Mouse (Mus musculus) heart, postnatal 14 days (tissue): ENCODE data around the gene Hoxa11. TPM values are rescaled to one million over a fixed set of nuclear protein-coding genes. Genes with fewer than 3 reads are reported as not detected.
A peak's percentile ranks its signal among the peaks of the same experiment; 100 is the strongest.

Source experiments
- DNase-seq, 2 experiments: peaks; one replicate each; pipeline ENCODE4 v3.0.0; 2021 to 2022
- intact Hi-C: fragments of 180-260 bp; cut with DNase I; formaldehyde crosslinking; loops from one replicate; pipeline ENCODE4 v1.15.1; 2025
- total RNA-seq, 2 experiments: library from RNA; stranded (reverse); gene quantifications; 2 replicates each; pipeline ENCODE4 v1.2.3; 2021

The Hoxa11 gene
- total RNA-seq, 2 experiments from 2014 or later: not detected

DNA sequence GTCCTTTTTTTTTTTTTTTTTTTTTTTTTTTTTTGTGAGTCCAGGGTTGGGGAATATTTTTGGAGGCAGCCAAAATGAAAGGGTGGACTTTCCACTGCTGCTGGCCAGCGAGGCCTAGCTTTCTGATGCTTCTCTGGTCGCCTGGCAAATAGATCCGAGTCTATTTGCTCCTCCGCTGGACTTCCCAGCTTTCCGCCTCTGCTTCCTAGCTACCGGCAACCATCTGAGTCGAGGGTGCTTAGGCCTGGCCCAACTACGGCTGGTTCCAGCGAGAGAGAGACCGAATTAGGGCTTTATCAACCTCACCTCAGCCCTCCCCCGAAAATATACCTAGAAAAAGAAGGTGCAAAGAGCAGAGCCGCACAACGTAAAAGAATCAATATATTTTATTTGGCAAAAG, 22.9 kb downstream of the Hoxa11 start:
- no peak for DNase-seq
- intact Hi-C loops: loop anchor here (5.0 to 10.0 kb wide), 2 partner anchors 350 to 838 kb away; no protein-coding TSS in a partner anchor

DNA sequence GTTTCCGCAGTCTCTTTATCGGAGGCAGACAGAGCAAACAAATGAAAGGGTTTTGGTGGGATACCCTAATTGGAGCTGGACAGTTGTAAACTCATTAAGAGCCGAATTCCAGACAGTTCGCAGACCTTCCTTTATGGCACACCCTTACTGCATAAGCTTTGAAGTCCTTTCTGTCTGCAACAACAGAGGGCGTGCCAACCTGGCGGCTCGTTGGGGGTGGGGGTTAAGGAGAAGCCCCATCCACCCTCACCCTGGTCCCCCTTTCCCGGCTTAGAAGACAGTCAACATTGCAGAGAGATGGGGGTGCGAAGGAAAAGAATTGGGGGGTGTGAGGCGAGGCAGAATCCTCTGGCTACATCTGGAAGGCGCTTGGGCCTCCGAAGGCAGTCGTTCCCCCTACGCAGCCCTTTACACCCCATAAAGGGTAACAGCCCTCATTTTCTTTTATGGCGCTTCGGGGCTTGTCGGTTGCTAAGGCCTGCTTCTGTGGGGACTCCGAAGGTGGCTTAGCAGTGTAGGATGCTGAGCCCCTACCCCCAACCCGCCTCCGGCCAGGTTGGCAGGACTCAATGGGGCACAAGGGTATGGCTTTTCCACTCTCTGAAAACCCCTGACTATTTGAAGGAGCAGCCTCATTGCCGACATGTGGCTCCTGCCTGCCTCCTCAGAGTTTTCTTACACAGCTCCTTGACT, 23.5 kb downstream of the Hoxa11 start:
- DNase-seq: no peak
- intact Hi-C loops: loop anchor here (2.0 to 10.0 kb wide), 3 partner anchors 350 to 837 kb away; no protein-coding TSS in a partner anchor

DNA sequence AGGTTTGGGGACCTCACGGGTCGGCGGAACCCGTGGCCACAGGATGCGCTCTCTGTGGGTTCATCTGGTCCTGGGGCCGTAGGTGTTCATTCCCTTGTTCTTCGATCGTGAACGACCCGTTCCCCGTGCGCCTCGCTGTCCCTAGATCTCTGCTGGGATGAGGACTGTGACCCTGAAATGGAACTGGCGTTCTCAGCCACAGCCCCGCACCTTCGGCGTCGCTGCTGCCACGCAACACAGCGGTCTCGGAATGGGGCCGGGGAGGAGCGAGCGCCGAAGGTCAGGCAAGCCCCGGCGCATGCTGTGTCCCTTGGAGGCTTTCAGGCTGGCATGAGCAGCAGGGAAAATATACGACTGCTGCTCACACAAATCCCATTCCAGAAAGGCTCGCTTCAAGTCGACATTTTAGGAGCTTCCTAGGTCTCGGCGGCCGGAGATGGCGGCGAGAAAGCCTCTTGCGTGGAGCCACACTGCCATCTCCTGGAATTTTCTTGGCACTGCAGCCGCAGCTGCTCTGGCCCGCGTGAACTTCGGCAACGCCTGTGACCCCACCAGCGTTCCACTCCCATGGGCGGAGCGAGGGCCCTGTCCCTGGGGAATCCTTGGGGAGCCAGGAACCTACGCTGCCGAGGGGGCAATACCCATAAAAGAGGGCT, 24.1 kb downstream of the Hoxa11 start, which contains the start of gene Hoxa7:
Gene Hoxa7, minus strand, starts transcription at position 518 of the 656 bp plus-strand sequence.
- intact Hi-C loops: loop anchor here (2.0 to 10.0 kb wide), 3 partner anchors 349 to 837 kb away; no protein-coding TSS in a partner anchor

DNA sequence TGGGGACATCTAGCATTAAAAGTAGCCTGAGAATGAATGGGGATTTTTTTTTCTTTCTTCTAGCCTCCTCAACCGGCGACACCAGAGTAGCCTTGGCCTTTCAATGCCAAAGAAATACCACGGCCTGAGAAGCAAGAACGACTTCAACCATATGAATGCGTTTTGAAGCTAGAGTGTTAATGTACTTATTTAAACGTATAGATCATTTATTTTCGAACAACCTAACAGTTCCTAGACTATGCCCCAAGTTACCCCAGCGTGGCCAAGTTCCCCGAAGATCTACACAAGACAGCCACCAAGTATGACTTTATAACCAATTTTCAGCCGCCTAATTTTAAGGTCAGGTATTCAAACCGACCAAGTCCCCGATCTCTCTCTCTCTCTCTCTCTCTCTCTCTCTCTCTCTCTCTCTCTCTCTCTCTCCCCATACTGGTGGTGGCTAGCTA, 24.7 kb downstream of the Hoxa11 start:
- DNase-seq: no peak
- intact Hi-C loops: loop anchor here (2.0 to 10.0 kb wide), 3 partner anchors 349 to 836 kb away; no protein-coding TSS in a partner anchor

More for the DNA sequence above, 24.1 kb downstream of the Hoxa11 start, which contains the start of gene Hoxa7:
- DNase-seq: peak; percentile 83 to 92

DNA sequence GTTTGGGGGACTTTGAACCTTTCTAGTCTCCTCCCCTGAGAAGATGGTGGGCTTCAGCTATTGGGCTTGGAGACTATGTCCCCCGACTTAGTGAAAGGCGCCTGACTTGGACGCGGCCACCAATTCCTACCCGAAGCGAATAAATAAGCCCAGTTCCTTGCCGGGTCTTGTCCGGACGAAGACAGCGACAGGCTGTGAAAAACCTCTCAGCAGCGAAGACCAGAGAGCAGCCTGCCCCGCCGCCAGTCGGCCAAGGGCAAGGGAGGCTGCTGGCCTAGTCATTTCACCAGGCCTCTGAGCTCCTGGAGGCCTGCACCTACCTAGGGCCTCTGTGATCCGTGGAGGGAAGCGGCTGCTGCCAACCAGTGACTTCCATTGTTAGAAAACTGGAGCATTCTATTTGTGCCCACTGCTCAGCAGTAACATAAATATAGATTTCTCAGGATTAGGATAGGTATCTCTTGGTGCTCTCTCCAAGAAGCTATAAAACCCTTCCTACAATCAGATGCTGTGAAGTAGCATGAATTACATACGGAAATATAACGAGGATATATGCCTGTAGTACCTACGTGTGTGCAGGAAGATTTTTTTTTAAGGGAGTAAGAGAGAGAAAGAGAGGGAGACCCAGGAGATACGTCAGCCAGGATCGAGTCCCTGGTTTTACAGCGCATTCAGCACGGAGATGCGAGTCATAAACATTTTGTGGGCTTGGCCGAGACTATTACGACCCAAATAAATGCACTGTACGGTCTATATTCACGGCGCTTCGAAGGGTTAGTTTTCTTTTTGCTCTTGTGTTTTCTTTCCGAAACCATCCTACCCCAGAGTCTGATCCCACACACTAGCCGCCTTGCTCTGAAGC, 25.4 kb downstream of the Hoxa11 start:
- DNase-seq: no peak
- intact Hi-C loops: loop anchor here (2.0 to 10.0 kb wide), 3 partner anchors 348 to 835 kb away; no protein-coding TSS in a partner anchor

DNA sequence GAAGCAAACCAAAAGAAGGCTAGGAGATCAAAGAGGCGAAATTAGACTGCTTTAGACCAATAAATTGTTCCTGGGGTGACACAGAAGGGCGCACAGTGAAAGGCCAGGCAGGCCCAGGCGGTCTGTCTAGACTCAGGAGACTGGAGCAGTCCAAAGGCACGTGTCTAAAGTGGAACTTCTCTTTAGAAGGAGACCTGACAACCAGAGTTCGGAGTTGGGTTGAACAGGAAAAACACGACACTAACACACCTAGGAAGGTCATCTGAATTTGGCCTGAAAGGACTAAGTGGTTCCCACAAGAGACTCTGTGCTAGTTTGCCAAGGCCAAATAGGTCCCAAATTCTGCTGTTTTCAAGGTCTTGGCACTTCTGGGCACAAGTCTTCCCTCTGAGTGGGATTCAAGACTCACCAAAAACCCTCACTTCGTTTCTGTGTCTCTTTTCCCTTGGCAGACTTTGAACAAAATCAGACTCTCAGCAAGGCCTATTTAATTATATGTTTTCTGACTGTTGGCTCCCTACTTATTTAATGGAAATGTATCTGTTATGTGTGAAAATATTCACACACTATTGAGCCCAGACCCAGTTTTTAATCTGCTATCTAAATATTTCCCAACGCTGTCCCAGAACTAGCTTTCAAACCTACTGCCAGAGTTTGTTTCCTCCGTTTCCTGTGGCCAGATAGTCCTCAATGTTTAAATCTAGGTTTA, 26.2 kb downstream of the Hoxa11 start:
- DNase-seq: no peak
- intact Hi-C loops: no loop called here

DNA sequence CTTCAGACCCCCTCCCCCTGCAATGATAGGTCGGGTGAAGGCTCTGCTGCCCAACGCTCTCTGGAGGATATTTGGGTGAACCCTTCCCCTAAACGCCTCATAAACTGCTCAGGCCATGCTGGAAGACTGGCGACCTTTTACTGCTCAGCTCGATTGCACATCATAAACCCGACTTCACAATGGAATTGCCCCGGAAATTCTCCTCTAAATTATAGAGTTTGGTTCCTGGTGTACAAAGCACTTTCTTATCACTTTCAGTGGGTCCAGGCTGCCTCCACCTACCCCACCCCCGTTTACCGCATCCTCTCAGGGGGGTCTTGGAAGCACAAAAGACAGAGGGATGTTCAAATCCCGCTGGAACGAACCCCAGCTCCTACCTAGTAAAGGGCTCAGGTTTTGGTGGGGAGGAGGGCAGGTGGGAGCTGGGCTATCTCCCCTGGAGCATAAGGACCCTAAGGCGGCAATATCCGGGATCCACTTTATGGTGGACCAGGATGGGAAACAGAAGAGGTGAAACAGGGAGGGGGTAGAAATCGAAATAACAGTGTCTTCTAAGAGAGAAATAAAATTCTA, 26.9 kb downstream of the Hoxa11 start:
- intact Hi-C loops: no loop called here
- DNase-seq: no peak

DNA sequence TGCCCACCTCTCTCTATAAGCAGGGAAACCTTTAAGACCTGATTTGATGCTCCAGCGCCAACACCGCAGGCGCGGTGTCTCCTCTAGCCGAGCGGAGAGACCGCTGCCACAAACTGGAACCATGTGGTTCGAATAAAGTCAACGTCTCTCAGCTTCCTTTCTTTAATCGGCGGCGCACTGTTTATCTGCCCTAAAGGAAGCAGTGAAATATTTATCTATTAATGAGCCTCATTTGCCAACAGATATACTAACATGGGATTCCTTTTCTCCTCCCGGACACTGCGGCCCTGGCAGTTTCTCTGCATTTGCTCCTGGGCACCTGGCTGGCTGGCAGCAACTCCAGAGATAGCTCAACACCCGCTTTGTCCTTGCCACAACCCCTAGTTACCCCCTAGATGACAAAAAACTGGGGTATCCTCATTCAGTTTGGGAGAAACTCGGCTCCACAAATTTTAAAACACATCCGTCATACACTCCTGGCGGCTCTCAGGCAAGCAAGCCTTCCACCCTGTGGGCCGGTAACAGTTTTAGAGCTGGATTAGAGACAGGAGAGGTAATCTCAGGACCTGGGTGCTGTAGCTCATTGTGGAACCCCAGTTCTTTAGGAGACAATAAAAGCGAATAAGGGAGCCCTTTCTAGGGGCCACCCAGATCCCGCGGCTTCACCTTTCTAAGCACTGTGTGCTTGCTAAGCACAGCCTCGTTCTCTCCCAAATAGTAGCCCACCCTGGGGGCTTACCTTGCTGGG, 27.5 kb downstream of the Hoxa11 start:
- DNase-seq: no peak
- intact Hi-C loops: no loop called here

DNA sequence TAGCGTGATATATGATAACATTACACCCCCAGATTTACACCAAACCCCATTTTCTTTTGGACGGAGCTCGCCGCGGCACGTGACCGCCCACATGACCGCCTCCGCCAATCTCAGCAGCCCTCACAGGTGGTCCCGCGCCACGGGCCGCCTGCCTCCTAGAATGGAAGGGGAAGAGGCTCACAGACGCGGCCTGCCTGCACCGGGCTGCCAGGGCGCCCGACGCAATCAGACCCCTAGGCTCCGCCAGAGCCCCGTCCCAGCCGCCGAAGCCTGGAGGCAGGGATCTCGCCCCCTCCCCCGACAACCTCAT, 28.2 kb downstream of the Hoxa11 start:
- no peak for DNase-seq
- intact Hi-C loops: no loop called here

DNA sequence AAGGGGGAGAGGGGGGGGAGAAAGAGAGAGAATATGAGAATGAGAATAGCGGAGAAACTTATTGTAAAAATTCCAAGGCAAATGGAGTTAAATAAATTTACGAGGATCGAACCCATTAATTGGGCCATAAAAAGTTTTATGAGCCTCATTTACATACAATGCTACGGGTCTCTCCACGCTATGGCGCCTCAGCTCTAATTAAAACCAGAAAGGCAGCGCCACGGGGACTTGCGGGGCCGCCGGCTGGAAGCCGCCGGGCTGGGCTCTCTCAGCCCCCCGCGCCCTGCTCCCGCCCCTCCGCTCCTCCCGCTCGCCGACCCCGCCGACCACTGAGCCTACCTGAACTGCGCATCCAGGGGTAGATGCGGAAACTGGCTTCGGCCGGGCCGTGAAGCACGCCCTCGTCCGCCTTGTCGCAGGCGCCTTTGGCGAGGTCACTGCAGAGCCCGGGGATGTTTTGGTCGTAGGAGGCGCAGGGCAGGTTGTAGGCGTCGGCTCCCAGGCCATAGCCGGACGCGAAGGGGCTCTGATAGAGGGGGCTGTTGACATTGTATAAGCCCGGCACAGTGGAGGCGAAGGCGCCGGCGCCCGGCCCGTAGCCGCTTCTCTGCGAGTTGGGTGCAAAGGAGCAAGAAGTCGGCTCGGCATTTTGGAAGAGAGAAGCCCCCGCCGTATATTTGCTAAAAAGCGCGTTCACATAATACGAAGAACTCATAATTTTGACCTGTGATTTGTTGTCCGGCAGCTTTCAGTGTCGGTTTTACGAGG, 28.7 kb downstream of the Hoxa11 start:
- intact Hi-C loops: no loop called here
- DNase-seq: no peak

DNA sequence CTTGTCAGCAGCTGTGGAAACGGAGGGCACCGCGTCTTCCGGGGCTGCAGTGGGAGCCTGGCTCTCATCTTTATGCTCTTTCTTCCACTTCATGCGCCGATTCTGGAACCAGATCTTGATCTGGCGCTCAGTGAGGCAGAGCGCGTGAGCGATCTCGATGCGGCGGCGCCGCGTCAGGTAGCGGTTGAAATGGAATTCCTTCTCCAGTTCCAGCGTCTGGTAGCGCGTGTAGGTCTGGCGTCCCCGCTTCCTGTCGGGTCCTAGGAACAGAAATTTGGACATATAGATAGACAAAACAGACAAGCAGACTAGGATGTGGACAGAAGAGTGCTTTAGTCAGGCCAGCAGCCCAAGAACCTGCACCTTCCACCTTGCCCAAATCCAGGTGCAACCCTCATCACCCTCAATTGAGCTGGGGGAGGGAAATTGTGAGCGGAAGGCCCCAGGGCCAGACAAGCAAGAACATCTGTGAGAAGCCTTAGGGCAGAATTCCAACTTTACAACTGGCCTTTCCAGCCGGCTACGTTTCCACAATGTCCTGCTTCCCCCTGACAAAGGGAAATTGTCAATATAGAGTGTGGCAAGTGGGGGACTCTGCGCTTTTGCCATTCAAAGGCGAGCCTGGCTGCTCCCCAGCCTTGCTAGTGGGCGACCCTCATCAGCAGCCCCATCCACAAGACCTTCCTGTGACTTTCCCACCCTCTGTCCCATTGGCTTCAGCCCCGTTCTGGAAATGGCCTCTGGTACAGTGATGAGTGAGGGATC, 29.7 kb downstream of the Hoxa11 start:
- intact Hi-C loops: no loop called here
- no peak for DNase-seq

DNA sequence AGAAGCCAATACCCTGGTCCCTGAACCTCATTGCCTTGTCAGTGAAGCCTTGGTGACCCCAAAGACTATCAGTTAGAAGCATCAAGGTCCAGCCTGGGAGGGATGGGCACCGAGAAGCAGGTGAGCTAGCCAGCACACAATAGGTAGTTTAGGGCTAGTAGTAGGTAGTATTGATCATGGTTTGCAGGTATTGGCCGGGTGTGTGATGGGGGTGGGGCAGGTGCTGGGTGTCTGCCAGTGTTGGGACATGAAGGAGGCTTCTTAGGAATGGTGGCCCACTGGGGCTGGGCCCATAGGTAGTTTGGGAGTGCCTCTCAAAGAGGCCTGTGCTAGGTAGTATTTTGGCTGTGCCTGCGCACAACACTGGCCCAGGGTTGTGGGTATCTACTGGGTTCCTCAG, 30.5 kb downstream of the Hoxa11 start:
- DNase-seq: no peak
- intact Hi-C loops: no loop called here

DNA sequence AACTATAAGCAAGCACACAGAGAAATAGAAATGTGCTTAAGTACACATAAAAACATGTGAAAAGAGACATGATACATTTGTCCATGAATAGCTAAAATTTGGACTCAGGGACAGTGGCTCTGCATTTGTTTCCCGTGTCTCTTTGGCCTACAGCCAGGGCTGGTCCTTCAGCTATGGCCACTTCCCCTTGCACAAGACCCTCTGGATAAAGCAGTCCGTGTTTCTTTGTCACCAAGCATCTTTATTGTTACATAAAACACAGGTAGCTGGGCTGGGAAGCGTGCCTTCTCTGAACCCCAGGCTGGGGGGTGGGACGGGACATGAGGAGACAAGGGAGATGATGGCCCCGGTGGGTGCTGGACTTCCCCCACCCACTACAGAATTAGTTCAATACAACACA, 31.3 kb downstream of the Hoxa11 start:
- no peak for DNase-seq
- intact Hi-C loops: no loop called here

DNA sequence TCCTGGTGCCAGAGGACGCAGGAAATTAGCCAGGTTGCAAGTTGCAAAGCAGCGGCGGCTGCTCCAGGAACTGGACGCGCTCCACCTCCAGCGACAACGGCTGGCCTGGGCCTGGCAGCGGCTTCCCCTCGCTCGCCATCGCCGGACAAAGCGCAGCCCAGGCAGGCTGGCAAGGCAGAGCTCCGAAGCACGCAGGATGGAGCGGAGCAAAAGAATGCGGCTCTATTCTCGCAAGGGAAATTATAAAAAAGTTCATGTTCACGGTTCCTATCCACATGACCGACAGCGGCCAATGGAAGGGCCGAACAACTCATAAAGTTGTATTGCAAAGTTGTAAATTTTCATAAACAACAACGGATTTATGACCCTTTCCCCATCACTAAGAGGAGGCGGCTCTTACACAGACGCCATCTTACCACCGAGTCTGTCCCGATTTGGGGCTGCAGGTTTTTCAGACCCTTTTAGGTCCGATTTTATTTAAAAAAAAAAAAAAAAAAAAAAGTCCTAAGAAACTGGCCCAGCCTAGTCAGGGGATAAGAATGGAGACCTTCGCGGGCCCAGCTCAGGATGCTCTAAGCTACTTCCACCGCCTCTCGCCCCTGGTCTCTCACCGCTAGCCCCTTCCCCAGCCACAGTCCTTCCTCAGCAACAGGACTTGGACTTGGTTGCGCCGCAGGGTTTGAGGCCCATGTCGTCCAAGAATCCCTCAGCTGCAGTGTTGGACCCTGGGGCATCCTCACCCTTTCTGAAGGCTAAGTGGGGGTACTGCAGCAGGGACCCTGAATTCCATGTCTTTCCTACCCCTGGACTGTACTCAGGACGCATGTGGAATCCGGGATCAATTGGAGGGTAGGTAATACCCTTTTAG, 32.3 kb downstream of the Hoxa11 start, which contains the start of the genes Hoxa3 and Gm28308:
Gene Hoxa3, minus strand, starts transcription at position 218 of the 868 bp plus-strand sequence.
Gene Gm28308, minus strand, starts transcription at position 221 of the 868 bp plus-strand sequence.
- DNase-seq: peak in 1 of 2 experiments; percentile 28
- intact Hi-C loops: no loop called here

DNA sequence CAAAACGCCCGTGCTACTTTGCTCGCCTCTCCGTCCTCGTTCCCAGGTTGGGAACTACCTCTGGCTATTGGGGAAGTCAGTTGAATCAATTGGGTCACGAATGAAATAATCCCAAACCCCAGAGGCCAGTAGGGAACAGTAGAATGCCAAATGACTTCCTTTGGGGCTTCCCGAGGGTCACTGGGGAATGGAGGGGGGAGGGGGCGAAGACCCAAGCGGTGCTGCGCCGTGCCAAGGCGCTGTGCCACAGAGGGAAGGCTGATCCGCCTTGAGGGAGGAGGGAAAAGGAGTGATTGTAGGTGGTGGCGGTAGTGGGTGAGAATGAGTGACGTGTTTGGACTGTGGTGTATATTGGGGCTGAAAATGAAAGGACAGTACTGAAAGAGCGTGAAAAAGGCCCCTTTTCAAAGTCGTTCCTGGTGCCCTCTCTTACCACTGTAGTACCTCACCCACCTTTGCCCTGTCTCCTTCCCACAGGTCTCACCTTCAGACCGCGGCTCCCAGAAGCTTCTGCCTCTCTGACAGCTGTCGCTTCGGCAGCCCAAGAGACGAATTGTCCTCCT, 33.0 kb downstream of the Hoxa11 start:
- intact Hi-C loops: no loop called here
- DNase-seq: peak in 1 of 2 experiments; percentile 4

DNA sequence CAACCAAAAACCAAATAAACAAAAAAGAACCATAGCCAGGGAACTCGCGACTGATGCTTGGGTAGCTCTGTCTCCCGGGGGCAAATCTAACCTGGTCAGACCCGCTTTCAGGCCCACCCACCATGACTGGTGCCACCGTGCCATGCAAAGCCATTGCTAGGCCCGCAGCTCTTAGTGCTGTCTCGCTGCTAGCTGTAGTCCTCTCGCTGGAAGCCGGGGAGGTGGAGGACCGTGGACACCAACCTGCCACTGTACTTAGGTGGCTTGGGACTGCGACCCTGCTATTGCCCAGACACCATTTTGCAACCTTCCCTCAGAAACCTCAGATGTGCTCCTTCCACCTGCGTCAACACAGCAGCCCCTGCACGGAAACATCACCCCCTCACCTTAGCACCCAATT, 33.6 kb downstream of the Hoxa11 start:
- intact Hi-C loops: no loop called here
- DNase-seq: peak in 1 of 2 experiments; percentile 6
